Mouse (Mus musculus) brain, embryonic 14.5 days (tissue): ENCODE measurements around the gene Mcpt4. TPM values are rescaled to one million over a fixed set of nuclear protein-coding genes. Genes with fewer than 3 reads are reported as not detected.
"Not testable (repeated sequence)": the region's sequence is repeated elsewhere in the genome, so short reads cannot be mapped to it uniquely, and the experiment has no call there.

ENCODE experiments used
- DNase-seq: peaks from one replicate; pipeline ENCODE4 v3.0.0-alpha.2; 2011; ENCODE audit warnings: low read depth
- CTCF ChIP-seq: fragments of 200-500 bp; IDR thresholded peaks from 2 replicates; pipeline ENCODE4 v1.5.1; 2012; ENCODE audit warnings: inconsistent platforms, mild to moderate bottlenecking, moderate library complexity, borderline replicate concordance; ENCODE audit not compliant: insufficient read depth, insufficient read length; ENCODE audit errors: extremely low read depth
- POLR2A ChIP-seq: fragments of 200-500 bp; IDR thresholded peaks from 2 replicates; pipeline ENCODE4 v1.6.1; 2012; ENCODE audit warnings: mild to moderate bottlenecking, inconsistent platforms, borderline replicate concordance; ENCODE audit not compliant: poor library complexity, insufficient read depth, insufficient read length, severe bottlenecking; ENCODE audit errors: extremely low read depth
- polyA plus RNA-seq: library from polyadenylated mRNA; depleted of rRNA; stranded (reverse); fragments of >200 nt; gene quantifications from 2 replicates; pipeline ENCODE4 v1.2.3, GENCODE M21; 2012; rRNA removed

Mcpt4 gene
- polyA plus RNA-seq, 1 experiment, result 0.22 TPM

- TF ChIP-seq POLR2A (no peak), CTCF (no peak)
- no peak for DNase-seq
Measured at GRCm38 (mm10) chr14:56034433-56034832, 27.7 kb downstream of the Mcpt4 start.

DNA sequence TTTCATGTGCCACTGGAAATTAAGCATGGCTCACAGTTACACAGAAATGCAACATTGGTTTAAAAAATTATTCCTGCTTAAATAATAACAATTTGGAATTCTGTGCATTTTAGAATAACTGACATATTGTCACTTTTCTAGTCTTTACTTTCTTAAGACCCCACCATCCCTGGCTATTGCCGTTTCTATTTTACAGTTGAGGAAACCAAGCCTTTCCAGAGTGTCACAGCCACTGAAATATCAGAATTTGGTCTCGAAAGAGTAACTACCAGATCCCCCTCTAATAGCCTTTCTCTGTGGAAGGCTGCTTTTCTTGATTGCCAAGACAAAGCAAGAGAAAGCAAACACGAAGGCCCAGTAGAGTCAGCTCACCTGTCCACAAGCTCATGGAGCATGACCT is 31.7 kb downstream of the Mcpt4 start, which contains the start of gene Mcpt9:
Mcpt9 (minus strand) TSS at position 101 of the 400 bp plus-strand sequence.
- not testable (repeated sequence) for DNase-seq

GRCm38 (mm10) chr14:56021305-56021704 is 40.8 kb downstream of the Mcpt4 start:
- DNase-seq, result not testable (repeated sequence)

DNA sequence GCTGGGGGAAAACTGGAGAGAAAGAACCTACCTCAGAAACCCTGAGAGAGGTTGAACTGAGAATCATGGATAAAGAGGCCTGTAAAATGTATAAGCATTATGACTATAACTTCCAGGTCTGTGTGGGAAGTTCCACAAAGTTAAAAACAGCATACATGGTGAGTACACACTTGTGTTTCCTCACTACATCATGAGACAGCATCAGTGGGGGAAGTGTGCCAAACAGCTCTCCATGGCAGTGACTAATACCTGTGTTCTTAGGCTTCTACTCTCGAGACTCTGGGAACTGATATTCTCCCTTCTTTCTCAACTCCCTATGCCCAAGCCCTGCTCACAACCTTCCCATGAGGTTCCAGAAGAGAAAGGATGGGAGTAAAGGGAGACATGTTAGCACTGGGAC is 42.7 kb downstream of the Mcpt4 start:
- no peak for DNase-seq
- TF ChIP-seq POLR2A (no peak), CTCF (no peak)

DNA sequence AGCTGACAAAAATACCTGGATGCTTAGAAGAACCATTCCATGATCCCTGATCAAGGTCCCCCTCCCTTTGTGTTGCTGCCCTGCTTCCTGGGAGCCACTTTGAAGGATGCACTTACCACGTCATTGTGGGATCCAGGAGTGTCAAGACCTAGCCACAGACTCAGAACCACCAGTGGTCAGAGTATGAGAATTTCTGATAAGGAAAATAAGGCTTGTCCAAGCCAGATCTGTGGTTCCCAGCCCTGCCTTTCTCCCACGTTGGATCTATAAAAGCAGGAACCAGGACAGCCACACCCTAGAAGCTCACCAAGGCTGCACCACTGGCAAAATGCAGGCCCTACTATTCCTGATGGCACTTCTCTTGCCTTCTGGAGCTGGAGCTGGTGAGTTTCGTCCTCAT is 44.4 kb downstream of the Mcpt4 start, which contains the start of gene Mcpt1:
Mcpt1 (plus strand) TSS at position 301 of the 400 bp plus-strand sequence.
- not testable (repeated sequence) for DNase-seq

DNA sequence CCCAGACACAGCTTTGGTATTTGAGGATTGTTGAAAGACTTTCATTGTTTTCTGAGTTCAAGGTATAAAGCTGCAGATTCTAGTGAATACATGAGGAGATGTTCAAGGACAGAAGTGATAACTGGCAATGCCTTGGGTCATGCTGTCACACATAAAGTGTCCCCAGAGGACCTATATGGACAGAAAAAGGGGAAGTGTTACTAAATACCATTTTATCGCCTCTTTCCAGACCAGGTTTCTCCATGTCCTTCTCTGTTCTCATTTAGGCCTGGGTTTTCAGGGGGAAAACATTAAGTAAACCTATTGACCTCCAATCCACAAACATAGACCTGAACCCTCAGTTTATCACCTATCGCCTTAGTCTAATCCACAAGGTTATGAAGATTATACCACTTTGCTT is 48.2 kb downstream of the Mcpt4 start:
- no peak for DNase-seq
- no peak for TF ChIP-seq POLR2A
- no peak for TF ChIP-seq CTCF

DNA sequence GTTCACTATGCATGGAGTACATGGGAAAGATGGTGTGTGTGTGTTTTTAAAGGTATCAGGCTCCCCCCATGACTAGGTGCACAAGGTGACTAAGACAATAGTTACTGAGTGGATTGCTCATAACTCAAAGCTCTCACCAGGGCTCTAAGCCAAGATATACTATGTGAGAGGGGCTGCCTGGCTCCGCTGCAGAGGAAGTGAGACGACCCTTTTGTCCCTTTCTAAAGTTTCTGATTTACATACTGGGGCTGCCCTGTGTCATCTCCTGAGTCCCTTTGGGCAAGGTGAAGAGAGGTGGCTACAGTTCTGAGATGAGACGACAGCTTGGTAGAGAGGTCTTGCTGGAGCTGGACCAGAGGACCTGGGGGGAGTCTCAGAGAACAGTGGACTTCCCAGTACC is 49.0 kb downstream of the Mcpt4 start:
- DNase-seq, result no peak
- TF ChIP-seq POLR2A (no peak), CTCF (no peak)

Other genes starting within 250 kb of the Mcpt4 start
- 22.3 and 26.2 TPM in 2 replicates for gene Nfatc4, start 239.2 kb downstream of the Mcpt4 start, polyA plus RNA-seq
- 14.1 and 24.1 TPM in 2 replicates for gene Nynrin, start 208.3 kb downstream of the Mcpt4 start, polyA plus RNA-seq
- 0.43 and 0.51 TPM in 2 replicates for gene Cbln3, start 177.9 kb downstream of the Mcpt4 start, polyA plus RNA-seq
- gene Khnyn, start 177.4 kb downstream of the Mcpt4 start, polyA plus RNA-seq, result 13.4 and 13.7 TPM in 2 replicates
- gene Sdr39u1, start 162.0 kb downstream of the Mcpt4 start, polyA plus RNA-seq, result 97.6 and 120 TPM in 2 replicates
- 1.9 and 5.3 TPM in 2 replicates for gene Cma1, start 117.6 kb downstream of the Mcpt4 start, polyA plus RNA-seq
- gene Cma2, start 111.3 kb downstream of the Mcpt4 start, polyA plus RNA-seq, result not detected in 2 replicates
- gene Mcpt1, start 44.3 kb downstream of the Mcpt4 start, polyA plus RNA-seq, result 0.06 and 0.08 TPM in 2 replicates
- gene Mcpt9, start 31.8 kb downstream of the Mcpt4 start, polyA plus RNA-seq, result not detected in 2 replicates
- gene Mcpt2, start 20.3 kb downstream of the Mcpt4 start, polyA plus RNA-seq, result not detected in 2 replicates
- gene Mcpt8, start 23.0 kb upstream of the Mcpt4 start, polyA plus RNA-seq, result 0.08 TPM in 1 of 2 replicates, not detected in the other
- gene Ctsg, start 40.3 kb upstream of the Mcpt4 start, polyA plus RNA-seq, result 0.08 and 0.25 TPM in 2 replicates
- 0.10 TPM in 1 of 2 replicates, not detected in the other for gene Gzme, start 58.3 kb upstream of the Mcpt4 start, polyA plus RNA-seq
- not detected in 2 replicates for gene Gzmd, start 70.3 kb upstream of the Mcpt4 start, polyA plus RNA-seq
- 0.15 TPM in 1 of 2 replicates, not detected in the other for gene Gzmg, start 97.3 kb upstream of the Mcpt4 start, polyA plus RNA-seq
- gene Gzmn, start 112.3 kb upstream of the Mcpt4 start, polyA plus RNA-seq, result not detected in 2 replicates
- gene Gzmf, start 149.1 kb upstream of the Mcpt4 start, polyA plus RNA-seq, result not detected in 2 replicates
- not detected in 2 replicates for gene Gzmc, start 172.3 kb upstream of the Mcpt4 start, polyA plus RNA-seq
- gene Gzmb, start 199.9 kb upstream of the Mcpt4 start, polyA plus RNA-seq, result 0.04 TPM in 1 of 2 replicates, not detected in the other